Mouse (Mus musculus) cortical plate, adult 2 months (tissue): ENCODE results near the gene Resf1.

Experiments
- CTCF ChIP-seq: fragments of 200-500 bp; IDR thresholded peaks from 2 replicates; pipeline ENCODE4 v1.5.1; 2011; ENCODE audit warnings: mild to moderate bottlenecking, control low read depth, low read length; ENCODE audit not compliant: insufficient read depth; ENCODE audit errors: extremely low read depth
- POLR2A ChIP-seq: fragments of 200-500 bp; IDR thresholded peaks from 2 replicates; pipeline ENCODE4 v1.6.1; 2011; ENCODE audit warnings: mild to moderate bottlenecking, low read length, control low read depth; ENCODE audit not compliant: insufficient read depth; ENCODE audit errors: extremely low read depth

GRCm38 (mm10) chr6:149311044-149311443, 1.8 kb downstream of the Resf1 start:
- TF ChIP-seq POLR2A (no peak), CTCF (no peak)
